Mouse (Mus musculus): ENCODE measurements around the gene Lmntd2. TPM values are rescaled to one million over a fixed set of nuclear protein-coding genes. Genes with fewer than 3 reads are reported as not detected.

The Lmntd2 gene
- polyA plus RNA-seq, 2 experiments = 0.95 to 6.6 TPM

DNA sequence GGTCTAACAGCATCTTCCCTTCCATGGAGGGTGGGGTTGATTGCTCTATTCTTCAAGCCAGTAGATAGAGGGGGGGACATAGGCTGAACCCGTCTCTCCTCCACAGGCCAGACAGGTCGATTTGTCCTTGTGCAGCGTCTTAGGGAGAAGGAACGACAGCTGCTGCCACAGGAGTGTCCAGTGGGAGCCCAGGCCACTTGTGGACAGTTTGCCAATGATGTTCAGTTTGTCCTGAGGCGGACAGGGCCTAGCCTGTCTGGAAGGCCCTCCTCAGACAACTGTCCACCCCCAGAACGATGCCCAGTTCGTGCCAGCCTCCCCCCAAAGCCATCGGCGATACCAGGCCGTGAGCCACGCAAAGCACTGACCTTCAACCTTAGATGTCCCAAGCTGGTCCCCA is 3.0 kb upstream of the Lmntd2 start:
- no peaks in the 10 kb centered on the region for H3K27me3 ChIP-seq (ENCODE audit: control insufficient read depth, insufficient read depth, low read length)

DNA sequence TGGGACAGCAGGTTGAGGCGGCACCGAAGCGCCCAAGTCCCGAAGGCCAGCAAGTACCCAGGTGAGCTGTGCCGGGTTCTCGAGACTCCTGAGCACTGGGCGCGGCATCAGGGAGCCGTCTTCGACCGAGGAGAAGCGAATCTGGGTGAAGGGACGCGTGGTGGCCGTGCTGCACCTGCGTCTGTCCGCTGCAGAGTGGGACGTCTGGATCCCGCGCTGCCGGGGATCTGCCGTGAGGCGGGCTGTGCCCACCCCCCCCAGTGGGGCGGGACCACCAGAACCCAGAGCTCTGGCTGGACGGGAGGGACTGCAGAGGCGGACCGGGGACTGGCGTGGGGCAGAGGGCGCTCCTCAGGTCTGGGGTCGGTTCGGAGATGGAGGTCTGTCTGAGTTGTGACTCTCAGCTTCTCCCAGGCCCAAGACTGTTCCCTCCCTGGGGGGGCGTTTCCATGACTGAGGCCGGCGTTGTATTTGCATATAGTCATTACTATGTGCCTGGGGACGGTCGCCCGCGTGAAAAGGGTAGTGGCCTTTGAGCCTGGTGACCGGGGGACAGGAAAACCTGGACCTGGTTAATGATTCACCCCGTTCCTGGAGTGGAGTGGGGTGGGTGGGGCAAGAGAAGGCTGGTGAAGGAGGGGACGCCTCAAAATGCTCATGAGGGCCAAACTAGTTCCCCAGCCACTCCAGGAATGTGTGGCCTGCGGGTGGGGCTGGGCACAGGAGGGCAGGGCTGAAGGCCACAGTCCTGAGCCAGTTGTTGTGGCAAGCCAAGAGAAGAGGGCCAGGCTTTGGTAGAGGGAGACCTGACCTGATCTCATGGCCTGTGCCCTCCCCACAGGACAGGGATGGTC is 2.2 kb upstream of the Lmntd2 start:
- DNase-seq (ENCODE audit: low spot score) = peak; percentile 31

More for the DNA sequence above, 3.0 kb upstream of the Lmntd2 start:
- ATAC-seq (ENCODE audit: low FRiP score, low read depth) (no peak), DNase-seq (ENCODE audit: low spot score) (no peak)
- TF ChIP-seq POLR2A (IDR thresholded peaks at IDR 0.05; ENCODE audit: borderline replicate concordance, extremely low read depth, insufficient read depth, insufficient read length) = no peak
- WGBS = 83% methylated on average over 11 of the region's 11 CpGs
- Histone ChIP-seq H3K9ac (ENCODE audit: low read depth, low read length, severe bottlenecking) (no peak overlapping the region), H3K9me3 (ENCODE audit: control insufficient read depth, low read length) (no peaks in the 10 kb centered on the region), H3K36me3 (ENCODE audit: control insufficient read depth, insufficient read depth, low read length) (peaks cover 22% of the 10 kb centered on the region), H3K27ac (replicated peaks; ENCODE audit: low read depth, low read length) (no peak overlapping the region), H3K4me3 (replicated peaks; ENCODE audit: low read length) (peak overlapping the region; percentile 59; the same call in 1 of the 2 replicates), H3K4me2 (replicated peaks; ENCODE audit: low read depth, low read length, severe bottlenecking) (peak overlapping the region; percentile 88; the same call in 1 of the 2 replicates), H3K4me1 (ENCODE audit: control insufficient read depth, insufficient read depth, low read length) (peaks cover 13% of the 10 kb centered on the region; the same call in 1 of the 2 replicates)

DNA sequence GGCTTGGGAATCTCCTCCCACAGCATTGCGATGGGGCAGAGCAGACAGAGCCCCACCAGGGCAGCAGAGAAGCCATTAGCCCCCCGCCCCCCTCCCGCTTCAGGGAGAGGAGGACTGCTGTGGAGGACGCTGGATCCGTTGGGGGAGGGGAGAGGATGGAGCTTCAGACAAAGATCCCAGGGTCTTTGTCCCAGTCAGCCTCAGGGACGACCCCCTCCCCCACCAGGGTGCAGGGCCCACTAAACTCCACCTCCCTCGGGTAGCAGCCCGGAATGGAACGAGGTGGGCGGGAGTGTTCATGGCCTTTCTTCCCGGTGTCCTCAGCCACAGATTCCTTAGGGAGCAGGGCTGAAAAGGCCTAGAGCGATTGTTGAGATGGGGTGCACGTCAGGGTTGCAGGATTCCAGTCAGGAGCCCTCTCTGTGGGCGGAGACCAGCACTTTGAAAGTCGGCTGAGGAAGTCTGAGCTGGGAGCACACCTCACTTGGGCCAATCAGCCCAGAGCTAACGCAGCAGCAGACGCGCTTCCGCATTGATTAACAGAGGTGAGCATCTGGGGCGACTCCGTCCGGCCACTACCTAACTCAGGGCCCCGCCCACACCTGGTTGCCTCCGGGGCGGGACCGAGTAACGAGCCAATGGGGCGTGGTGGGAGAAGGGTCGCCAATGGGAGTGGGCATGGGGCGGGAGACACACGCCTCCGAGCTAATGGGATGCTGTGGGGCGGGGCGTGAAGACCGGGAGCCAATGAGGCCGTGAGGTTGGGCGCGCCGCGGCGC is 1.4 kb upstream of the Lmntd2 start, which contains the start of gene Rassf7:
TSS of gene Rassf7 (plus strand) at position 760 of the 779 bp plus-strand sequence.
- H3K4me3 ChIP-seq (replicated peaks; ENCODE audit: low read length) = peak within 1 kb of the TSS; percentile 59
- peaks cover 22% of the 10 kb centered on the region for H3K36me3 ChIP-seq (ENCODE audit: control insufficient read depth, insufficient read depth, low read length)
- peak within 1 kb of the TSS; percentile 77 for H3K27ac ChIP-seq (replicated peaks; ENCODE audit: low read depth, low read length)
- H3K4me1 ChIP-seq (ENCODE audit: control insufficient read depth, insufficient read depth, low read length) = peaks cover 6% of the 10 kb centered on the region; the same call in 1 of the 2 replicates
- WGBS = under 1% methylated on average over 39 of the region's 41 CpGs
- peak; percentile 81; the same call in 1 of the 2 replicates for TF ChIP-seq POLR2A (IDR thresholded peaks at IDR 0.05; ENCODE audit: borderline replicate concordance, extremely low read depth, insufficient read depth, insufficient read length)
- no peaks in the 10 kb centered on the region for H3K27me3 ChIP-seq (ENCODE audit: control insufficient read depth, insufficient read depth, low read length)
- H3K9me3 ChIP-seq (ENCODE audit: control insufficient read depth, low read length) = no peaks in the 10 kb centered on the region
- ATAC-seq (ENCODE audit: low FRiP score, low read depth) (peak; percentile 98), DNase-seq (ENCODE audit: low spot score) (peak; percentile 94)
- H3K4me2 ChIP-seq (replicated peaks; ENCODE audit: low read depth, low read length, severe bottlenecking) = peak within 1 kb of the TSS; percentile 88
- peak within 1 kb of the TSS; percentile 68 for H3K9ac ChIP-seq (ENCODE audit: low read depth, low read length, severe bottlenecking)

More for the DNA sequence above, 2.2 kb upstream of the Lmntd2 start:
- Histone ChIP-seq H3K4me2 (replicated peaks; ENCODE audit: low read depth, low read length, severe bottlenecking) (peak overlapping the region; percentile 88), H3K27ac (replicated peaks; ENCODE audit: low read depth, low read length) (0 out of 2 replicates have a peak overlapping the region, but pooled peaks have one; percentile 45), H3K27me3 (ENCODE audit: control insufficient read depth, insufficient read depth, low read length) (no peaks in the 10 kb centered on the region), H3K4me3 (replicated peaks; ENCODE audit: low read length) (peak overlapping the region; percentile 59), H3K36me3 (ENCODE audit: control insufficient read depth, insufficient read depth, low read length) (peaks cover 22% of the 10 kb centered on the region), H3K9ac (ENCODE audit: low read depth, low read length, severe bottlenecking) (peak overlapping the region; percentile 68), H3K4me1 (ENCODE audit: control insufficient read depth, insufficient read depth, low read length) (peaks cover 13% of the 10 kb centered on the region; the same call in 1 of the 2 replicates), H3K9me3 (ENCODE audit: control insufficient read depth, low read length) (no peaks in the 10 kb centered on the region)
- 0 out of 2 replicates have a peak, but pooled peaks have one; percentile 20 for TF ChIP-seq POLR2A (IDR thresholded peaks at IDR 0.05; ENCODE audit: borderline replicate concordance, extremely low read depth, insufficient read depth, insufficient read length)
- ATAC-seq (ENCODE audit: low FRiP score, low read depth) = peak; percentile 79
- WGBS = 2% methylated on average over 28 of the region's 42 CpGs

DNA sequence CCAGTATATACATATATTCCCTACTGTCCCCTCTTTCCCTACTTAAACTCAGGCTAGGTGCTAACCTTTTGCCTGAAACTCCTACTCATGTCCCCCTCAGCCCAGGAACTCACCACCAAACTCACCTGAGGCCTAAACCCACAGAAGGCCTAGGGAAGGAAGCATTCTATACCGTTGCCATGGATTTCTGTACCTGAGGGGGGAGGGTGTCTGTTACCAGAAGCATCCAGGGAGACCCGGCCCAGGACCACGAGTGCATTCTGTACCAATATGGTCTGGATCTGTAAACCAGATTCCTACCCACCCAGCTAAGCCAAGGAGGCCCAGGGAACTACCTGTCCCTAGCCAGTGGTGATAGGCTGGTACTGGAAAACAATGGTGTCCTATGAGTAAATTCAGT is 430 bp upstream of the Lmntd2 start:
- ATAC-seq (ENCODE audit: low FRiP score, low read depth) = no peak
- Histone ChIP-seq H3K9ac (ENCODE audit: low read depth, low read length, severe bottlenecking) (no peak overlapping the region), H3K4me2 (replicated peaks; ENCODE audit: low read depth, low read length, severe bottlenecking) (no peak overlapping the region), H3K27me3 (ENCODE audit: control insufficient read depth, insufficient read depth, low read length) (no peaks in the 10 kb centered on the region), H3K27ac (replicated peaks; ENCODE audit: low read depth, low read length) (no peak overlapping the region), H3K36me3 (ENCODE audit: control insufficient read depth, insufficient read depth, low read length) (peaks cover 15% of the 10 kb centered on the region), H3K4me3 (replicated peaks; ENCODE audit: low read length) (no peak overlapping the region), H3K9me3 (ENCODE audit: control insufficient read depth, low read length) (no peaks in the 10 kb centered on the region), H3K4me1 (ENCODE audit: control insufficient read depth, insufficient read depth, low read length) (peaks cover 5% of the 10 kb centered on the region; the same call in 1 of the 2 replicates)
- no peak for TF ChIP-seq POLR2A (IDR thresholded peaks at IDR 0.05; ENCODE audit: borderline replicate concordance, extremely low read depth, insufficient read depth, insufficient read length)
- DNase-seq (ENCODE audit: low spot score) = no peak
- WGBS = 70% methylated on average over 3 of the region's 3 CpGs

DNA sequence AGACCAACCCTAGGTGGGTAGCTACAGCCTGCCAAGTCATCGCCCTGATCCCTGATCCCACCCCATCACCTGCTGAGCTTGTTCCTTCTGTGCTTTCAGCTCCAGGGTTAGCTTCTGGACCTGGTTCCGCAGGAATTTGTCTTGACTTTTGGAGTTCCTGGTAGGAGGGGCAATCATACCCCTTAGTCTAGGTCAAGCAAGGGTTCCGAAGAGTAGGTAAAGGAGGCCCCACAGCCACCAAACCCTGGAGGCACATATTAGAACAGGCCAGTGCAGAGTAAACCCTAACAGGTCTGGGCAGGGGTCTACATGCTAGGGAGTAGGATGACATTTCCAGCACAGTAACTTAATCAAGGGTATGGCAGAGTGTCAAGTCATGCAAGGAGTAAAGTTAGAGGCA is 747 bp downstream of the Lmntd2 start:
- TF ChIP-seq POLR2A (IDR thresholded peaks at IDR 0.05; ENCODE audit: borderline replicate concordance, extremely low read depth, insufficient read depth, insufficient read length) = no peak
- no peak overlapping the region for H3K4me2 ChIP-seq (replicated peaks; ENCODE audit: low read depth, low read length, severe bottlenecking)
- ATAC-seq (ENCODE audit: low FRiP score, low read depth) (no peak), DNase-seq (ENCODE audit: low spot score) (no peak)
- WGBS = 76% methylated on average over 3 of the region's 3 CpGs
- H3K9me3 ChIP-seq (ENCODE audit: control insufficient read depth, low read length) = no peaks in the 10 kb centered on the region
- no peak overlapping the region for H3K4me3 ChIP-seq (replicated peaks; ENCODE audit: low read length)
- peaks cover 10% of the 10 kb centered on the region for H3K36me3 ChIP-seq (ENCODE audit: control insufficient read depth, insufficient read depth, low read length)
- peaks cover 5% of the 10 kb centered on the region; the same call in 1 of the 2 replicates for H3K4me1 ChIP-seq (ENCODE audit: control insufficient read depth, insufficient read depth, low read length)
- no peaks in the 10 kb centered on the region for H3K27me3 ChIP-seq (ENCODE audit: control insufficient read depth, insufficient read depth, low read length)
- no peak overlapping the region for H3K27ac ChIP-seq (replicated peaks; ENCODE audit: low read depth, low read length)
- no peak overlapping the region for H3K9ac ChIP-seq (ENCODE audit: low read depth, low read length, severe bottlenecking)

Data from limb, embryonic 14.5 days (tissue).